Comparison of ENCODE assay signal across 9 mouse cellular contexts in the genomic region with DNA sequence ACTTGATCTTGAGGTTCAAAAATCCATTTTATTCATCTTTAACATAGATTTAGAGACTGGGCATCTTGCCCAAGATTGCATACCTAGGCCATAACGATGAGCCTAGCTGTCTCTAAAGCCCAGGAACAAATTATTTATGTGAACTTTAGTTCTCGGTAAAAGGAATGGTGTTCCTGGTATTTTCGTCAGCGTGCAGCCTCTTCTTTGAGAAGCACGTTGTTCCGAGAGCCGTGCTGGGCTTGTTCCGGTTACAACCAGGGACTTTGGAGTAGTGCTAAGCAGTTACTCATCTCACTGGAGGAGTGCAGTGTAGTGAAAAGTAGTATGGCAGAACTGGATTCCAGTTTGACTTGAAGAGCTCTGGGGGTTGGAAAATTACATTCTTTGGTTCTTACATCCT. TPM values are rescaled to one million over a fixed set of nuclear protein-coding genes. Genes with fewer than 3 reads are reported as not detected.
DNase-seq lines count a peak whose midpoint lies in the region; ATAC-seq and TF ChIP-seq lines count a peak whose summit lies in the region.
"Had no signal": no experiment of that assay in that cellular context is flagged by ENCODE, and none has a peak within 500 bp of the region (broad histone marks: within the 10 kb centered on the region; RNA-seq: fewer than 3 reads in every experiment).

No protein-coding gene starts in this region.

- intact Hi-C loops in left cerebral cortex, postnatal 36 days (cut with DNase I): no loop called here

- 8% methylated on average over 8 of the region's 8 CpGs for WGBS in lung, adult 2 months
- WGBS in bone marrow, adult 2 months: 26% methylated on average over 8 of the region's 8 CpGs
- 19% methylated on average over 8 of the region's 8 CpGs for WGBS in forebrain, postnatal 0 days
- WGBS in liver, postnatal 0 days (ENCODE audit: insufficient replicate concordance): 8% methylated on average over 8 of the region's 8 CpGs

- H3K27ac ChIP-seq in bone marrow, adult 2 months (ENCODE audit: control insufficient read depth, insufficient read depth, low read depth, low read length, poor library complexity): no peak overlapping the region
- peak overlapping the region; percentile 88 for H3K27ac ChIP-seq in forebrain, postnatal 0 days (ENCODE audit: low read depth, low read length)
- H3K27ac ChIP-seq in liver, postnatal 0 days (ENCODE audit: low read depth): peak overlapping the region; percentile 93

- no peaks in the 10 kb centered on the region for H3K9me3 ChIP-seq in forebrain, postnatal 0 days (ENCODE audit: low read length)
- H3K9me3 ChIP-seq in liver, postnatal 0 days (ENCODE audit: low read length): no peaks in the 10 kb centered on the region

- no peak for TF ChIP-seq POLR2A in lung, adult 2 months (IDR thresholded peaks at IDR 0.05; ENCODE audit: borderline replicate concordance, extremely low read depth, low read depth, low read length)
- no peak for TF ChIP-seq POLR2A in bone marrow, adult 2 months (IDR thresholded peaks at IDR 0.05; ENCODE audit: borderline replicate concordance, control insufficient read depth, low read depth, low read length)

- peak overlapping the region; percentile 51 for H3K4me2 ChIP-seq in forebrain, postnatal 0 days (ENCODE audit: low read depth)
- peak overlapping the region; percentile 79 for H3K4me2 ChIP-seq in liver, postnatal 0 days (ENCODE audit: low read depth, low read length)

- no peak for DNase-seq in lung, adult 2 months
- DNase-seq in lung, postnatal 4 days: no peak
- DNase-seq in forebrain, postnatal 0 days: peak; percentile 24
- DNase-seq in liver, postnatal 0 days: no peak
- no peak for DNase-seq in layer of hippocampus, adult 9-10 months (ENCODE audit: low spot score)
- DNase-seq in left cerebral cortex, postnatal 36 days (ENCODE audit: low spot score in 2 of 2): no peak
- no peak for DNase-seq in cerebellum, postnatal 14 days

- peak overlapping the region; percentile 14 for H3K4me3 ChIP-seq in lung, adult 2 months (replicated peaks; ENCODE audit: extremely low read depth, low read depth, low read length)
- peak overlapping the region; percentile 95 for H3K4me3 ChIP-seq in bone marrow, adult 2 months (replicated peaks; ENCODE audit: control insufficient read depth, low read depth, low read length)
- H3K4me3 ChIP-seq in forebrain, postnatal 0 days (ENCODE audit: low read depth, low read length): peak overlapping the region; percentile 78
- H3K4me3 ChIP-seq in liver, postnatal 0 days (ENCODE audit: low read depth, low read length): peak overlapping the region; percentile 67

- no peak; the same call in 1 of the 2 replicates for TF ChIP-seq EP300 in liver, postnatal 0 days (IDR thresholded peaks at IDR 0.05; ENCODE audit: low read depth)

- H3K9ac ChIP-seq in forebrain, postnatal 0 days: peak overlapping the region; percentile 71
- H3K9ac ChIP-seq in liver, postnatal 0 days (replicated peaks): peak overlapping the region; percentile 72

- H3K36me3 ChIP-seq in forebrain, postnatal 0 days (ENCODE audit: insufficient read depth): peaks cover 12% of the 10 kb centered on the region
- H3K36me3 ChIP-seq in liver, postnatal 0 days (replicated peaks; ENCODE audit: insufficient read depth, low read length): peaks cover 16% of the 10 kb centered on the region

- no peaks in the 10 kb centered on the region for H3K27me3 ChIP-seq in forebrain, postnatal 0 days (ENCODE audit: insufficient read depth, low read length)
- H3K27me3 ChIP-seq in liver, postnatal 0 days (ENCODE audit: insufficient read depth, low read length): no peaks in the 10 kb centered on the region

- TF ChIP-seq CTCF in lung, adult 2 months (IDR thresholded peaks at IDR 0.05; ENCODE audit: insufficient read depth, low read length): no peak
- TF ChIP-seq CTCF in bone marrow, adult 2 months (IDR thresholded peaks at IDR 0.05; ENCODE audit: control insufficient read depth, insufficient read depth, low read length): no peak
- no peak for TF ChIP-seq CTCF in forebrain, postnatal 0 days (IDR thresholded peaks at IDR 0.05; ENCODE audit: low read depth)
- TF ChIP-seq CTCF in liver, postnatal 0 days (IDR thresholded peaks at IDR 0.05; ENCODE audit: low read depth): no peak

- H3K4me1 ChIP-seq in lung, adult 2 months (ENCODE audit: control insufficient read depth, insufficient read depth, low read length): peaks cover 3% of the 10 kb centered on the region; the same call in 1 of the 2 replicates
- no peaks in the 10 kb centered on the region for H3K4me1 ChIP-seq in bone marrow, adult 2 months (ENCODE audit: control insufficient read depth, insufficient read depth, low read length)
- H3K4me1 ChIP-seq in forebrain, postnatal 0 days (ENCODE audit: insufficient read depth): peaks cover 4% of the 10 kb centered on the region; the same call in 1 of the 2 replicates
- H3K4me1 ChIP-seq in liver, postnatal 0 days (ENCODE audit: insufficient read depth): peaks cover 17% of the 10 kb centered on the region

- ATAC-seq in forebrain, postnatal 0 days: no peak
- ATAC-seq in liver, postnatal 0 days: no peak

RNA-seq across cellular contexts. Expression of a gene that starts 0.7 kb away (rescaled TPM):
- 12.3 and 13.8 TPM in 2 replicates for polyA plus RNA-seq in lung, adult 2 months (2012; rRNA removed)
- polyA plus RNA-seq in bone marrow, adult 2 months (2011; ENCODE audit: insufficient read depth, insufficient read length, low replicate concordance, missing spikeins): 15.2 and 54.2 TPM in 2 replicates
- 54.3 and 54.7 TPM in 2 replicates for total RNA-seq in forebrain, postnatal 0 days (2014; rRNA removed)
- polyA plus RNA-seq in forebrain, postnatal 0 days (2015; fragmentation: Nextera tagmentation; extraction: Ambion mirVana): 68.0 and 76.4 TPM in 2 replicates
- 55.9 and 58.1 TPM in 2 replicates for polyA plus RNA-seq in liver, postnatal 0 days (2015; fragmentation: Nextera tagmentation; extraction: Ambion mirVana)
- 10 to 100 TPM; 42.7 to 44.5 TPM for total RNA-seq in left cerebral cortex, postnatal 36 days (2021)

RNA-seq across cellular contexts. Expression of a gene that starts 1.1 kb away (rescaled TPM):
- polyA plus RNA-seq in lung, adult 2 months (2012; rRNA removed): 10.4 and 13.2 TPM in 2 replicates
- polyA plus RNA-seq in bone marrow, adult 2 months (2011; ENCODE audit: insufficient read depth, insufficient read length, low replicate concordance, missing spikeins): 6.5 and 10.5 TPM in 2 replicates
- 26.2 and 36.5 TPM in 2 replicates for total RNA-seq in forebrain, postnatal 0 days (2014; rRNA removed)
- polyA plus RNA-seq in forebrain, postnatal 0 days (2015; fragmentation: Nextera tagmentation; extraction: Ambion mirVana): 16.9 and 22.4 TPM in 2 replicates
- polyA plus RNA-seq in liver, postnatal 0 days (2015; fragmentation: Nextera tagmentation; extraction: Ambion mirVana): 13.5 and 14.3 TPM in 2 replicates
- 10 to 100 TPM; 13.6 to 15.3 TPM for total RNA-seq in left cerebral cortex, postnatal 36 days (2021)

RNA-seq across cellular contexts. Expression of a gene that starts 55.6 kb away (rescaled TPM):
- polyA plus RNA-seq in lung, adult 2 months (2012; rRNA removed): not detected in 2 replicates
- polyA plus RNA-seq in bone marrow, adult 2 months (2011; ENCODE audit: insufficient read depth, insufficient read length, low replicate concordance, missing spikeins): not detected in 2 replicates
- total RNA-seq in forebrain, postnatal 0 days (2014; rRNA removed): not detected in 2 replicates
- polyA plus RNA-seq in forebrain, postnatal 0 days (2015; fragmentation: Nextera tagmentation; extraction: Ambion mirVana): not detected in 2 replicates
- 0.22 and 0.44 TPM in 2 replicates for polyA plus RNA-seq in liver, postnatal 0 days (2015; fragmentation: Nextera tagmentation; extraction: Ambion mirVana)
- total RNA-seq in left cerebral cortex, postnatal 36 days (2021): not detected
- total RNA-seq: hematopoietic stem cell, adult 5-6 weeks had no signal

RNA-seq across cellular contexts. Expression of a gene that starts 57.4 kb away (rescaled TPM):
- 9.3 and 10.8 TPM in 2 replicates for polyA plus RNA-seq in lung, adult 2 months (2012; rRNA removed)
- 1.8 and 3.5 TPM in 2 replicates for polyA plus RNA-seq in bone marrow, adult 2 months (2011; ENCODE audit: insufficient read depth, insufficient read length, low replicate concordance, missing spikeins)
- 0.92 and 1.8 TPM in 2 replicates for total RNA-seq in forebrain, postnatal 0 days (2014; rRNA removed)
- polyA plus RNA-seq in forebrain, postnatal 0 days (2015; fragmentation: Nextera tagmentation; extraction: Ambion mirVana): 0.48 and 0.54 TPM in 2 replicates
- polyA plus RNA-seq in liver, postnatal 0 days (2015; fragmentation: Nextera tagmentation; extraction: Ambion mirVana): 0.05 TPM in 2 replicates
- total RNA-seq in left cerebral cortex, postnatal 36 days (2021): 1 to 10 TPM; 2.6 to 2.7 TPM
- total RNA-seq: hematopoietic stem cell, adult 5-6 weeks had no signal

Comparison
In these comparisons a context has a peak if more than half of its experiments do, and no peak if none do; other contexts are left out.
1. H3K4me3 ChIP-seq: peak in every context shown above with its lines; median percentile 95 in bone marrow, adult 2 months; 78 in forebrain, postnatal 0 days; 67 in liver, postnatal 0 days; 14 in lung, adult 2 months.